Mouse (Mus musculus) forebrain, postnatal 0 days (tissue): ENCODE measurements around the gene Srebf1. TPM values are rescaled to one million over a fixed set of nuclear protein-coding genes. Genes with fewer than 3 reads are reported as not detected.
A peak's percentile ranks its signal among the peaks of the same experiment; 100 is the strongest.

Experiments
- ATAC-seq: fragments of 200-750 bp; cut with Nextera tagmentation; 2 replicates; pipeline ENCODE4 v1.8.0; 2017; ENCODE audit warnings: mild to moderate bottlenecking, moderate library complexity
- DNase-seq: peaks from one replicate; pipeline ENCODE4 v3.0.0-alpha.2; 2015
- H3K27ac ChIP-seq: fragments of 300-500 bp; sonication (generic); 2 replicates; pipeline ENCODE4 v1.5.1; 2014; ENCODE audit warnings: low read depth, mild to moderate bottlenecking, antibody characterized with exemption, low read length, moderate library complexity, mixed read lengths
- H3K27me3 ChIP-seq: fragments of 300-500 bp; sonication (generic); 2 replicates; pipeline ENCODE4 v1.6.1; 2014; ENCODE audit warnings: mild to moderate bottlenecking, low read length, mixed read lengths; ENCODE audit not compliant: insufficient read depth
- H3K36me3 ChIP-seq: fragments of 300-500 bp; sonication (generic); 2 replicates; pipeline ENCODE4 v1.6.1; 2014; ENCODE audit warnings: mild to moderate bottlenecking, moderate library complexity; ENCODE audit not compliant: insufficient read depth
- H3K4me1 ChIP-seq: fragments of 300-500 bp; sonication (generic); 2 replicates; pipeline ENCODE4 v1.6.1; 2014; ENCODE audit warnings: antibody characterized with exemption; ENCODE audit not compliant: insufficient read depth
- H3K4me2 ChIP-seq: fragments of 300-500 bp; sonication (generic); 2 replicates; pipeline ENCODE4 v1.6.1; 2014; ENCODE audit warnings: low read depth, mild to moderate bottlenecking, moderate library complexity
- H3K4me3 ChIP-seq: fragments of 300-500 bp; sonication (generic); 2 replicates; pipeline ENCODE4 v1.5.1; 2014; ENCODE audit warnings: low read depth, low read length, mixed read lengths
- H3K9ac ChIP-seq: fragments of 300-500 bp; sonication (generic); 2 replicates; pipeline ENCODE4 v1.6.1; 2014; ENCODE audit warnings: mild to moderate bottlenecking
- H3K9me3 ChIP-seq: fragments of 300-500 bp; sonication (generic); 2 replicates; pipeline ENCODE4 v1.6.1; 2016; ENCODE audit warnings: low read length
- CTCF ChIP-seq: sonication (generic); IDR thresholded peaks from 2 replicates; pipeline ENCODE4 v1.5.1; 2016; ENCODE audit warnings: antibody characterized with exemption, control low read depth, low read depth
- WGBS: fragments of 180-500 bp; shearing (Covaris S2); extraction: QIAGEN DNeasy Blood & Tissue Kit; methylation state at CpG from one replicate; pipeline ENCODE4 v1.1.7; 2014; 5-methylcytosine and 5-hydroxymethylcytosine counted together
- polyA plus RNA-seq: library from polyadenylated mRNA; unstranded; fragments of >200 nt; fragmentation: Nextera tagmentation; extraction: Ambion mirVana; gene quantifications from 2 replicates; pipeline ENCODE4 v1.2.1, GENCODE M21; 2015
- total RNA-seq: library from RNA; depleted of rRNA; stranded (reverse); fragments of >200 nt; gene quantifications from 2 replicates; pipeline ENCODE4 v1.2.3, GENCODE M21; 2014

Srebf1 gene
- total and polyA plus RNA-seq, 2 experiments from 2014 or later, result 32.8 to 70.7 TPM

DNA sequence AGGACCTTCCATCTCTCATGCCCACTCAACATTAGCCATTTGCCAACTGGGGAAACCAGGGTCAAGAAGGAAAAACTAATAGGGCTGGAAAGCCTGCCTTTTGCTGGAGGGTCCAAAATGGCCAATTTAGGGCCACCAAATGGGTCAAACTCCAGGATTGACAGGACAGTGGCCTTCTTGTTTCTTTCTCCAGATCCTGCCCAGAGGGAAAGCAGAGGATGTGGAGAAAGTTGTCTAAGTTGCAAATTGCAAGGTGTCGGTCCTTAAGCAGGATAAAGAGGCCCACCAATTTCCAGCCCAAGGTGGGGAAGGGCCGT is 12.5 kb downstream of the Srebf1 start:
- Histone ChIP-seq H3K4me3 (peak overlapping the region; percentile 41), H3K27me3 (no peaks in the 10 kb centered on the region), H3K9ac (peak overlapping the region; percentile 51), H3K27ac (peak overlapping the region; percentile 82), H3K4me2 (peak overlapping the region; percentile 65), H3K9me3 (no peaks in the 10 kb centered on the region), H3K4me1 (peaks cover 24% of the 10 kb centered on the region), H3K36me3 (peaks cover 19% of the 10 kb centered on the region)
- no peak for ATAC-seq
- TF ChIP-seq CTCF, result no peak
- no peak for DNase-seq
- WGBS, result 0% methylated on average over 2 of the region's 2 CpGs

DNA sequence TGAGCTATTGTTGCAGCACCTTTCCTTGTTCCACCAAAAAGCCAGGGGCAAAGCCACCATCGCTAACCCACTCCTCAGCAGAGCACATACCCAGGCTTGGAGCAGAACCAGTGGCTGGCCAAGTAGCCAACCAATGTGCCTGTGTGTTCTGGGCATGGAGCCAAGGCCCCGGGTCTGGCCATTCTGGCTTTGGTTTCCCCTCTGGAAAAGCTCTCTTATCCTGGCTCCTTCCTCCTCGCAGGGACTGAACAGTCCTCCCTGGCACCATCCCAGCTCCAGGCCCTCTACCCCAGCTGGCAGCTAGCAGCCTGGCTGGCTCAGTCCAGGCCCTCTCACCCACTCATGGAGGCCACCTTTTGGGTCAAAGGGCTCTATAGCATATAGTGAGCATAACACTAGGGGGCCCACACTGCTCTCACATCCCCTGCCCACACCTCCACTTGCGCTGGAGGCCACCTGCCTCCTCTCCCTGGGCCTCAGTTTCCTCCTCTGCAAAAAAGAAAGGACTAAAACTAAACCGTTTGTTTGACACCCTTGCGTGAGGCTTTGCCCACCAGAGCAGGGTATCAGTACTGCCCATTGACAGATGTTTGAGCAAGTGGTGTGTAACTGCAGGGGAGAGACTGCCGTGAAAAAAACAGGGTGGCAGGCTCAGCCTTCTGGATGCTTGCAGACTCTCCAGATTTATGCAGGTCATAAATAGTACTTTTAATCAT is 13.0 kb downstream of the Srebf1 start:
- Histone ChIP-seq H3K4me2 (peak overlapping the region; percentile 65), H3K9me3 (no peaks in the 10 kb centered on the region), H3K4me3 (peak overlapping the region; percentile 41), H3K4me1 (peaks cover 24% of the 10 kb centered on the region), H3K27me3 (no peaks in the 10 kb centered on the region), H3K9ac (peak overlapping the region; percentile 51), H3K36me3 (peaks cover 25% of the 10 kb centered on the region), H3K27ac (peak overlapping the region; percentile 82)
- WGBS, result 13% methylated on average over 7 of the region's 7 CpGs
- peak; percentile 13; the same call in 1 of the 2 replicates for TF ChIP-seq CTCF
- DNase-seq, result peak; percentile 86
- peak; percentile 62 for ATAC-seq

DNA sequence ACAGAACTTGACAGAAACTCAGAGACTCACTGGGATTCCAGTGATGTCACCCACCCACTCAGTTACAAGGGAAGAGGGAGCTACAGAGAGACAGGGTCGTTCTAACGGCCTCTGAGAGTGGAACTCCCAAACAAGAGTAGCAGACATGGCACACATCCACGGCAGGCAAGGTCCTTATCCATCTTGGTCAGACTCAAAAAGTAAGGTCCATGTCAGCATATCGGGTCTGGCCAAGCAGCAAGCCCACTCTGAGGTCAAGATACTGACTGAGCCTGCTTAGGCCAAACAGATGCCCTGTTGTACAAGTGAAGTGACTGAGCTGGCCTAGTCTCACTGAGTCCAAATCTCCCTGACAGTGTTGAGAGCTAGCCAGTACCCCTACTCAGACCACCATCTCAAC is 13.7 kb downstream of the Srebf1 start:
- no peaks in the 10 kb centered on the region for H3K9me3 ChIP-seq
- whole genome bisulfite sequencing, result 31% methylated on average over 4 of the region's 4 CpGs
- H3K4me1 ChIP-seq, result peaks cover 24% of the 10 kb centered on the region
- peak overlapping the region; percentile 65 for H3K4me2 ChIP-seq
- DNase-seq, result no peak
- H3K9ac ChIP-seq, result peak overlapping the region; percentile 51
- no peak for ATAC-seq
- peak overlapping the region; percentile 41; the same call in 1 of the 2 replicates for H3K4me3 ChIP-seq
- no peak for TF ChIP-seq CTCF
- no peaks in the 10 kb centered on the region for H3K27me3 ChIP-seq
- H3K36me3 ChIP-seq, result peaks cover 31% of the 10 kb centered on the region
- H3K27ac ChIP-seq, result peak overlapping the region; percentile 82; the same call in 1 of the 2 replicates

DNA sequence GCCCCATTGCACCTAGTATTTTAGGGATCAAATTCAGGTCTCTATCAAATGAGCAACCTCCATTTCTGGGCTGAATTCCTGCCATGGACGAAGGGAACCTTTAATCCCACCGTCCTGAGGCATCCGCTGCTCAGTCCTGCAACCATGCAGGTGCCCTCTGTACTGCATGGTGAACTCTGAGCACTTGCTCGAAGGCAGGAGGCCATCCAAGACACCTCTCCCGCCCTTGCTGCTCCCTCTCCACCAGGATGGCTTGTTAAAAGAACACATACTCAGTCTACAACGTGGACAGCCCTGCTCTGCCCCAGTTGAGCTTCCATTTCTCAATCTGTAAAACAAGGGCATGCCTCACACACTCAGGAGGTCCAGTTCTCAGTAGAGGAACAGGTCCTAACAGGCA is 14.2 kb downstream of the Srebf1 start:
- Histone ChIP-seq H3K4me1 (peaks cover 24% of the 10 kb centered on the region), H3K27me3 (no peaks in the 10 kb centered on the region), H3K4me3 (peak overlapping the region; percentile 18), H3K9ac (peak overlapping the region; percentile 51; the same call in 1 of the 2 replicates), H3K36me3 (peaks cover 36% of the 10 kb centered on the region), H3K4me2 (peak overlapping the region; percentile 65), H3K27ac (peak overlapping the region; percentile 82; the same call in 1 of the 2 replicates), H3K9me3 (no peaks in the 10 kb centered on the region)
- no peak for ATAC-seq
- TF ChIP-seq CTCF, result no peak
- 41% methylated on average over 6 of the region's 6 CpGs for WGBS
- DNase-seq, result no peak

DNA sequence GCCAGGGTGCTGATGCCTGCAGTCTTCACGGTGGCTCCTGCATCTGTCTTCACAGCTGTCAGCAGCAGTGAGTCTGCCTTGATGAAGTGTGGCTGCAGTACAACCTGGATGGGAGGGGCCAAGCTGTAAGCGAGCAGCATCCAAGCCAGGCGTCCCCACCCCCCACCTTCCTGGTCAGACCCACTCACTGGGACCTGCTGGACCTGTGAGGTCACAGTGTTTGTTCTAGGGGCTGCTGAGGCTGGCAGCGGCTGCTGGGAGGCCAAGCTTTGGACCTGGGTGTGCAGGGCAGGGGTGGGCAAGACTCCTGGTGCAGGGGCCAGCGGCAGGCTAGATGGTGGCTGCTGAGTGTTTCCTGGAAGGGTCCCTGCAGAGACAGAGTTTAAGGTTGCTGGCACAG is 16.2 kb downstream of the Srebf1 start:
- no peaks in the 10 kb centered on the region for H3K27me3 ChIP-seq
- WGBS, result 79% methylated on average over 5 of the region's 5 CpGs
- no peak for TF ChIP-seq CTCF
- ATAC-seq (no peak), DNase-seq (no peak)
- peaks cover 24% of the 10 kb centered on the region for H3K4me1 ChIP-seq
- H3K4me3 ChIP-seq, result no peak overlapping the region
- H3K27ac ChIP-seq, result no peak overlapping the region
- H3K9me3 ChIP-seq, result no peaks in the 10 kb centered on the region
- no peak overlapping the region for H3K4me2 ChIP-seq
- H3K9ac ChIP-seq, result no peak overlapping the region
- peaks cover 56% of the 10 kb centered on the region for H3K36me3 ChIP-seq

DNA sequence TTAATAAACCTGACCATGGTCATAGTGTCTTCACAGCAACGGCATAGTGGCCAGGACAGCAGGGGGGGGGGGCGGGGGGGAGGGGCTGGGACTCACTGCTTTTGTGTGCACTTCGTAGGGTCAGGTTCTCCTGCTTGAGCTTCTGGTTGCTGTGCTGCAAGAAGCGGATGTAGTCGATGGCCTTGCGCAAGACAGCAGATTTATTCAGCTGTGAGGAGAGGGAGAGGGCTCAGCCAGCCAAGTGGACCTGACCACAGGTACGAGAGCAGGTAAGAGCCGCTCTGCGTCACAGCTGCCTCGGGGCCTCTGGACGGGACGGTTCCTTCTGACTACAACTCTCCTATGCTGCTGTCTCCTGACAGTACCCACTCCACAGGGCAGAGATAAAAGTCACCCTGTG is 17.4 kb downstream of the Srebf1 start:
- Histone ChIP-seq H3K36me3 (peaks cover 68% of the 10 kb centered on the region), H3K9ac (no peak overlapping the region), H3K4me2 (no peak overlapping the region), H3K9me3 (no peaks in the 10 kb centered on the region), H3K27ac (no peak overlapping the region), H3K27me3 (no peaks in the 10 kb centered on the region), H3K4me3 (no peak overlapping the region), H3K4me1 (peaks cover 23% of the 10 kb centered on the region)
- WGBS, result 87% methylated on average over 11 of the region's 12 CpGs
- no peak for TF ChIP-seq CTCF
- DNase-seq (no peak), ATAC-seq (no peak)

DNA sequence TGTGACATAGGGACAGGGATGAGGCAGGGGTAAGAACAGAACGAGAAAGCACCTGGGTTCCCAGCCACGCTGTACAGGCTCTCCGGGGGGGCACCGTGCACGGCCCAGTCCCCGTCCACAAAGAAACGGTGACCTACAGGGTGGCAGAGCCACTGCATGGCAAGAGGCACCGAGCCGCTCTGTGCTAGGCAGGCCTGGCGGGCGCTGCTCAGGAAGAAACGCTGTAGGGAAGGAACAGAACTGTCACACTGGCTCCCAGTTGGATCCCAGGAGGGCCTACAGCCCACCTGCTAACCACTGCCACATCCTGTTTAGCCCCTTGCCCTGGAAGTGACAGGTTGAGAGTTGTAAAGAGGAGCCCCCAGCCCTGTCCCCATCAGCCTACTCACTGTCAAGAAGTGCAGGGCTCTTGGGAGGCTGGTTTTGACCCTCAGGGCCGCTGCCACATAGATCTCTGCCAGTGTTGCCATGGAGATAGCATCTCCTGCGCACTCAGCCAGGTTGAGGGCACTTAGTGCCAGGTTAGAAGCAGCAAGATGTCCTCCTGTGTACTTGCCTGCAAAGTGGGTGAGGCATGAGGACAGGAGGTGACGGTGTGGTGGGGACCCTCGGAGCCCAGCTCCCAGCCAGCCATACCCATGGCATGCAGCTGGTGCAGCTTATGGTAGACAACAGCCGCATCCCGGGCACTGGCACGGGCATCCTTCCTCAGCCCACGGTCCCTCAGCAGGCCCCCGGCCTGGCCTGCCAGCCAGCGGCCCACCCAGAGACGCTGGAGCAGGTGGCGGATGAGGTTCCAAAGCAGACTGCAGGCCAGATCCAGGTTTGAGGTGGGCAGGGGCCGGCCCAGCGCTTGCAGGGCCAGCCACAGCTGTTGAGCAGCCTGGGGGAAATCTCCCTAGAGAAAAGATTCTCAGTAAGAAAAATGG is 19.4 kb downstream of the Srebf1 start:
- H3K4me3 ChIP-seq, result no peak overlapping the region
- no peak overlapping the region for H3K4me2 ChIP-seq
- ATAC-seq, result no peak
- H3K27me3 ChIP-seq, result no peaks in the 10 kb centered on the region
- no peaks in the 10 kb centered on the region for H3K9me3 ChIP-seq
- WGBS, result 81% methylated on average over 26 of the region's 26 CpGs
- peak overlapping the region; percentile 21; the same call in 1 of the 2 replicates for H3K27ac ChIP-seq
- H3K36me3 ChIP-seq, result peaks cover 83% of the 10 kb centered on the region
- no peak for DNase-seq
- H3K4me1 ChIP-seq, result peaks cover 3% of the 10 kb centered on the region
- no peak for TF ChIP-seq CTCF
- no peak overlapping the region for H3K9ac ChIP-seq
